Mouse (Mus musculus) liver, embryonic 15.5 days (tissue): ENCODE measurements around the gene Ppp1r12a. TPM values are rescaled to one million over a fixed set of nuclear protein-coding genes. Genes with fewer than 3 reads are reported as not detected.

ENCODE experiments used
- ATAC-seq: fragments of 200-750 bp; cut with Nextera tagmentation; 2 replicates; pipeline ENCODE4 v1.8.0; 2017; ENCODE audit warnings: moderate number of reproducible peaks, mild to moderate bottlenecking, moderate library complexity; ENCODE audit not compliant: insufficient read depth
- H3K27ac ChIP-seq: fragments of 300-500 bp; sonication (generic); replicated peaks from 2 replicates; pipeline ENCODE4 v1.5.1; 2015; ENCODE audit warnings: mild to moderate bottlenecking, inconsistent platforms
- H3K27me3 ChIP-seq: fragments of 300-500 bp; sonication (generic); 2 replicates; pipeline ENCODE4 v1.6.1; 2015; ENCODE audit warnings: mild to moderate bottlenecking, inconsistent platforms
- H3K36me3 ChIP-seq: fragments of 300-500 bp; sonication (generic); replicated peaks from 2 replicates; pipeline ENCODE4 v1.6.1; 2015; ENCODE audit warnings: moderate library complexity, mild to moderate bottlenecking, inconsistent platforms
- H3K4me1 ChIP-seq: fragments of 300-500 bp; sonication (generic); replicated peaks from 2 replicates; pipeline ENCODE4 v1.6.1; 2015; ENCODE audit warnings: inconsistent platforms
- H3K4me2 ChIP-seq: fragments of 300-500 bp; sonication (generic); 2 replicates; pipeline ENCODE4 v1.6.1; 2015; ENCODE audit warnings: moderate library complexity, mild to moderate bottlenecking, inconsistent platforms
- H3K4me3 ChIP-seq: fragments of 300-500 bp; sonication (generic); replicated peaks from 2 replicates; pipeline ENCODE4 v1.5.1; 2015; ENCODE audit warnings: mild to moderate bottlenecking, inconsistent platforms
- H3K9ac ChIP-seq: fragments of 300-500 bp; sonication (generic); 2 replicates; pipeline ENCODE4 v1.6.1; 2015; ENCODE audit warnings: moderate library complexity, mild to moderate bottlenecking, inconsistent platforms
- H3K9me3 ChIP-seq: fragments of 300-500 bp; sonication (generic); replicated peaks from 2 replicates; pipeline ENCODE4 v1.6.1; 2016; ENCODE audit warnings: inconsistent platforms
- WGBS: fragments of 180-500 bp; shearing (Covaris S2); methylation state at CpG from one replicate; pipeline ENCODE4 v1.1.7; 2015; ENCODE audit warnings: mixed read lengths; ENCODE audit not compliant: insufficient replicate concordance; 5-methylcytosine and 5-hydroxymethylcytosine counted together
- polyA plus RNA-seq: library from polyadenylated mRNA; unstranded; fragments of >200 nt; fragmentation: Nextera tagmentation; extraction: Ambion mirVana; gene quantifications from 2 replicates; pipeline ENCODE4 v1.2.1, GENCODE M21; 2015

Gene Ppp1r12a
- polyA plus RNA-seq, 1 experiment from 2014 or later: 30.4 TPM

DNA sequence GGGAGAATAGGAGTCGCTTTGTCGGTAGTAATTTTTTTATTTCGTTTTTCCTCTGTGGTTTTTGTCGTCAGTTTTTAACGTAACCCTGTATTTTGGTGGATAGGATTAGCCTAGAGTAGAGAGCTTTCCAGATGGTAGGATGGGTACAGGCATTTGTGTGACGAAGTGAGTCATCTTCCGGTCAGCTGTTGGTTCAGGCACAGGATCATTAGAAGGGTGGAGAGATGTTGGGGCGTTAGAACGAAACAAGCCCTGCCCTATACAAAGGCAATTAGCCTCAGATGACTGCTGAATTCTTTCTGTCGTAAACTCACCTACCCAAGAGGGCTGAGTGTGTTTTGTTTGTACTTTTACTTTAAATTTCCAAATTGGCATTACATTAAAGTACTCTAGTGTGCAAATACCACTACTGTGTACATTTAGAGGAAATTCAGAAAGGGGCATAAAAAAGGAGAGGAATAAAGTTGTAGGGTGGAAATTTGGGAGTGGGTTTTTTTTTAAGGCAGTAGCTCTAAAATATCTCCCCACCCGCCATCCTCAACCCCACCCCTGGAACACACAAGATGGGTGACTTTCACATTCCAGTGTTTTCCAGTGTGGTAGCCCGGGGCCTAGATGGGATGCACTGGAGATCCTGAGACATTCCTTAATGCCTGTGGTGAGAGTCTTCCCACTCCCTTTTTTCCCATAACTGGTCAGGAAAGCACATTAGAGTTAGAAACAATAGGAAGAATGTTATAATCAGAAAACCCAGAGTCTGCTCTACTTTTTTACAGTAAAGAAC lies 129.9 kb downstream of the Ppp1r12a start:
- WGBS: 73% methylated on average over 12 of the region's 12 CpGs
- ATAC-seq: no peak
- Histone ChIP-seq H3K9ac (no peak overlapping the region), H3K36me3 (no peaks in the 10 kb centered on the region), H3K27ac (no peak overlapping the region), H3K4me2 (no peak overlapping the region), H3K4me1 (no peaks in the 10 kb centered on the region), H3K4me3 (no peak overlapping the region), H3K27me3 (no peaks in the 10 kb centered on the region), H3K9me3 (no peaks in the 10 kb centered on the region)

DNA sequence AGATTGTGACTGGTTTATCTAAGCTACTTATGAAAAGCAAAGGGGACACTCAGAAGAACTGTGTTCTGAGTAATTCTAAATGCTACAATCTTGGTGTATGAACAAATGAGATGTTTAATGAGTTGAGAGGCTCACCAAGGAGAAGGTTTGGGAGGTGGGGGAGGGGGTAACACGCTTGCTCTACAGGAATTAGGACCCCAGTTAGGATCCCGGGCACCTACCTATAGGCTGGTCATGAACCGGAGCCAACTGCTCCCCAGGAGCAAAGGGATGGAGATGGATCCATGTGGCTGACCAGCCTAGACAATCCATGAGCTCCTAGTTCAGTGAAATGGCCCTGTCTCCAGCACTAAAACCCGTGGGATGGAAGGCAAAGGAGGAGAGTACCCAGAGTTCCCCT lies 130.7 kb downstream of the Ppp1r12a start:
- H3K4me1 ChIP-seq: no peaks in the 10 kb centered on the region
- no peak overlapping the region for H3K9ac ChIP-seq
- no peak overlapping the region for H3K27ac ChIP-seq
- 72% methylated on average over 4 of the region's 4 CpGs for WGBS
- no peaks in the 10 kb centered on the region for H3K36me3 ChIP-seq
- no peak overlapping the region for H3K4me3 ChIP-seq
- no peaks in the 10 kb centered on the region for H3K9me3 ChIP-seq
- no peak overlapping the region for H3K4me2 ChIP-seq
- H3K27me3 ChIP-seq: no peaks in the 10 kb centered on the region
- no peak for ATAC-seq

DNA sequence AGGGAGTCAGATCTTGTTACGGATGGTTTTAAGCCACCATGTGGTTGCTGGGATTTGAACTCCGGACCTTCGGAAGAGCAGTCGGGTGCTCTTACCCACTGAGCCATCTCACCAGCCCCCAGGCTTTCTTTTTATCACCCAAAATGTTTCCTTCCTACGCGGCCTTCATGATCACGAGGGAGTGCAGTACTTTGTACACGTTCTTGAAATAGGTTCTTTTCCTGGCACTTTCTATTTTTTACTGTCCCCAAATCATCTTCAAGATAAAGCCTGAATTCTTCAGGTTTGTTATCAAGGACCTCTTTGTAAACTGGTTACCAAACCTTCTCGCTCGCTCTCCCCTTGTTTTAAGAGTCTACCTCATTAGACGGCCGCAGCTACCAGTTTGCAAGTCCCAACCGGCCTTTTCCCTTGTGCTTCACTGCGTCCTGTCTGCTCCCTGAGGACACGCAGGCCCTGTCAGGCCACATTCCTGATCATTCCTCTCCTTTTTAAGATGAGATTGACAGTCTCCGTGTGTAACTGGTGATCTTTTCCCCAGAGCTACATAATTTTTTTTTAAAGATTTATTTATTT lies 131.7 kb downstream of the Ppp1r12a start:
- no peak for ATAC-seq
- no peak overlapping the region for H3K4me3 ChIP-seq
- H3K9ac ChIP-seq: no peak overlapping the region
- no peak overlapping the region for H3K4me2 ChIP-seq
- no peaks in the 10 kb centered on the region for H3K36me3 ChIP-seq
- no peaks in the 10 kb centered on the region for H3K9me3 ChIP-seq
- H3K4me1 ChIP-seq: no peaks in the 10 kb centered on the region
- no peaks in the 10 kb centered on the region for H3K27me3 ChIP-seq
- H3K27ac ChIP-seq: no peak overlapping the region
- WGBS: 84% methylated on average over 16 of the region's 16 CpGs

DNA sequence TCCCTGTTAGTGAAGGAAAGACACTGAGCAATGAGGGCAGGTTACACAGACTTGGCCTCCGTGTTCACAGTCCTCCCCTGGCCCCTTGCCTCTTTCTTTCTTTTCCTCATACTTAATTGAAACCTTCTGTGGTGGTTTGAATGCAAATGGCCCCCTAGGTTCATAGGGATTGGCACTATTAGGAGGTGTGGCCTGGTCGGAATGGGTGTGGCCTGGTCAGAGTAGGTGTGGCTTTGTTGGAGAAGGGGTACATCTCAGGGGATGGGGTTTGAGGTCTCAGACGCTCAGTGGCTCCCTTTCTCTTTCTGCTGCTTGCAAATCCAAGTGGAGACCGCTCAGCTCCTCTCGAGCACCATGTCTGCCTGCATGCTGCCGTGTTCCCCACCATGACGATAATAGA lies 132.8 kb downstream of the Ppp1r12a start:
- no peaks in the 10 kb centered on the region for H3K4me1 ChIP-seq
- no peak overlapping the region for H3K4me2 ChIP-seq
- 60% methylated on average over 7 of the region's 7 CpGs for WGBS
- H3K36me3 ChIP-seq: no peaks in the 10 kb centered on the region
- H3K27me3 ChIP-seq: no peaks in the 10 kb centered on the region
- H3K4me3 ChIP-seq: no peak overlapping the region
- ATAC-seq: no peak
- H3K9me3 ChIP-seq: no peaks in the 10 kb centered on the region
- H3K9ac ChIP-seq: no peak overlapping the region
- no peak overlapping the region for H3K27ac ChIP-seq

GRCm38 (mm10) chr10:108296446-108296845 lies 134.5 kb downstream of the Ppp1r12a start:
- no peak overlapping the region for H3K4me3 ChIP-seq
- no peaks in the 10 kb centered on the region for H3K36me3 ChIP-seq
- no peaks in the 10 kb centered on the region for H3K27me3 ChIP-seq
- H3K27ac ChIP-seq: no peak overlapping the region
- H3K4me2 ChIP-seq: no peak overlapping the region
- no peak for ATAC-seq
- WGBS: 67% methylated on average over 7 of the region's 7 CpGs
- H3K9me3 ChIP-seq: no peaks in the 10 kb centered on the region
- H3K4me1 ChIP-seq: no peaks in the 10 kb centered on the region
- H3K9ac ChIP-seq: no peak overlapping the region

GRCm38 (mm10) chr10:108298261-108298660 lies 136.3 kb downstream of the Ppp1r12a start:
- no peaks in the 10 kb centered on the region for H3K4me1 ChIP-seq
- no peak overlapping the region for H3K9ac ChIP-seq
- no peak overlapping the region for H3K4me3 ChIP-seq
- no peaks in the 10 kb centered on the region for H3K27me3 ChIP-seq
- H3K27ac ChIP-seq: no peak overlapping the region
- H3K9me3 ChIP-seq: no peaks in the 10 kb centered on the region
- no peak for ATAC-seq
- 78% methylated on average over 13 of the region's 13 CpGs for WGBS
- no peaks in the 10 kb centered on the region for H3K36me3 ChIP-seq
- H3K4me2 ChIP-seq: no peak overlapping the region

GRCm38 (mm10) chr10:108298841-108299545 lies 137.0 kb downstream of the Ppp1r12a start:
- Histone ChIP-seq H3K4me3 (no peak overlapping the region), H3K4me2 (no peak overlapping the region), H3K4me1 (no peaks in the 10 kb centered on the region), H3K27me3 (no peaks in the 10 kb centered on the region), H3K27ac (no peak overlapping the region), H3K36me3 (no peaks in the 10 kb centered on the region), H3K9me3 (no peaks in the 10 kb centered on the region), H3K9ac (no peak overlapping the region)
- WGBS: 66% methylated on average over 17 of the region's 17 CpGs
- no peak for ATAC-seq

GRCm38 (mm10) chr10:108299828-108300227 lies 137.8 kb downstream of the Ppp1r12a start:
- Histone ChIP-seq H3K9me3 (no peaks in the 10 kb centered on the region), H3K4me1 (no peaks in the 10 kb centered on the region), H3K27ac (no peak overlapping the region), H3K4me2 (no peak overlapping the region), H3K4me3 (no peak overlapping the region), H3K9ac (no peak overlapping the region), H3K36me3 (no peaks in the 10 kb centered on the region), H3K27me3 (no peaks in the 10 kb centered on the region)
- 62% methylated on average over 11 of the region's 11 CpGs for WGBS
- no peak for ATAC-seq

DNA sequence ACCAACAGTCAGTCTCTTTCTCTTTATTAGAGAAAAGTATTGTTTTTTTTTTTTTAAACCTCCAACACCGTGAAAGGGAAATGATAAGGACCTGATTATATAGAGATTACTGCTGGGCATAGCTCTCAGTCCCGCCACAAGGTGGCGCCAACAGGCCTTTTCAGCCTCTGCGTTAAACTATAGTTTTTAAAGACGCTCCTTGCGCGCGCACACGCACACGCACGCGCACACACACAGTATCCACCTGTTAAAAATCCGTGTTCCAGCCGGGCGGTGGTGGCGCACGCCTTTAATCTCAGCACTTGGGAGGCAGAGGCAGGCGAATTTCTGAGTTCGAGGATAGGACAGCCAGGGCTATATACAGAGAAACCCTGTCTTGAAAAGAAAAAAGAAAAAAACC lies 138.8 kb downstream of the Ppp1r12a start:
- no peak overlapping the region for H3K27ac ChIP-seq
- no peaks in the 10 kb centered on the region for H3K27me3 ChIP-seq
- 7% methylated on average over 19 of the region's 19 CpGs for WGBS
- no peak overlapping the region for H3K9ac ChIP-seq
- H3K36me3 ChIP-seq: no peaks in the 10 kb centered on the region
- no peaks in the 10 kb centered on the region for H3K4me1 ChIP-seq
- H3K4me2 ChIP-seq: peak overlapping the region; percentile 51
- no peaks in the 10 kb centered on the region for H3K9me3 ChIP-seq
- H3K4me3 ChIP-seq: no peak overlapping the region
- ATAC-seq: no peak

- 73% methylated on average over 11 of the region's 11 CpGs for WGBS
Observed at GRCm38 (mm10) chr10:108307772-108308171, 145.8 kb downstream of the Ppp1r12a start.

GRCm38 (mm10) chr10:108310195-108310594 lies 148.2 kb downstream of the Ppp1r12a start:
- no peak overlapping the region for H3K9ac ChIP-seq
- H3K27ac ChIP-seq: no peak overlapping the region
- no peak overlapping the region for H3K4me2 ChIP-seq
- peaks cover 4% of the 10 kb centered on the region; the same call in 1 of the 2 replicates for H3K4me1 ChIP-seq
- ATAC-seq: no peak
- no peaks in the 10 kb centered on the region for H3K27me3 ChIP-seq
- no peaks in the 10 kb centered on the region for H3K36me3 ChIP-seq
- H3K9me3 ChIP-seq: no peaks in the 10 kb centered on the region
- WGBS: 59% methylated on average over 5 of the region's 5 CpGs
- no peak overlapping the region for H3K4me3 ChIP-seq

More at GRCm38 (mm10) chr10:108307772-108308171, 145.8 kb downstream of the Ppp1r12a start:
- Histone ChIP-seq H3K4me3 (no peak overlapping the region), H3K9ac (no peak overlapping the region), H3K36me3 (no peaks in the 10 kb centered on the region), H3K27me3 (no peaks in the 10 kb centered on the region), H3K27ac (no peak overlapping the region), H3K9me3 (no peaks in the 10 kb centered on the region), H3K4me2 (no peak overlapping the region), H3K4me1 (no peaks in the 10 kb centered on the region)
- ATAC-seq: no peak
